Mouse (Mus musculus) embryonic facial prominence, embryonic 15.5 days (tissue): ENCODE data around the gene Idh2. TPM values are rescaled to one million over a fixed set of nuclear protein-coding genes. Genes with fewer than 3 reads are reported as not detected.

Experiments
- ATAC-seq: fragments of 200-750 bp; cut with Nextera tagmentation; 2 replicates; pipeline ENCODE4 v1.8.0; 2017; ENCODE audit warnings: low read depth, moderate TSS enrichment; ENCODE audit not compliant: insufficient number of reproducible peaks, low FRiP score, low TSS enrichment
- H3K27ac ChIP-seq: fragments of 300-500 bp; sonication (generic); replicated peaks from 2 replicates; pipeline ENCODE4 v1.5.1; 2015; ENCODE audit warnings: mild to moderate bottlenecking, inconsistent platforms
- H3K27me3 ChIP-seq: fragments of 300-500 bp; sonication (generic); 2 replicates; pipeline ENCODE4 v1.6.1; 2015; ENCODE audit warnings: inconsistent platforms
- H3K36me3 ChIP-seq: fragments of 300-500 bp; sonication (generic); 2 replicates; pipeline ENCODE4 v1.6.1; 2015; ENCODE audit warnings: mild to moderate bottlenecking, inconsistent platforms
- H3K4me1 ChIP-seq: fragments of 300-500 bp; sonication (generic); 2 replicates; pipeline ENCODE4 v1.6.1; 2015; ENCODE audit warnings: inconsistent platforms
- H3K4me2 ChIP-seq: fragments of 300-500 bp; sonication (generic); replicated peaks from 2 replicates; pipeline ENCODE4 v1.6.1; 2015; ENCODE audit warnings: mild to moderate bottlenecking, inconsistent platforms
- H3K4me3 ChIP-seq: fragments of 300-500 bp; sonication (generic); replicated peaks from 2 replicates; pipeline ENCODE4 v1.5.1; 2015; ENCODE audit warnings: mild to moderate bottlenecking, inconsistent platforms
- H3K9ac ChIP-seq: fragments of 300-500 bp; sonication (generic); 2 replicates; pipeline ENCODE4 v1.6.1; 2015; ENCODE audit warnings: inconsistent platforms
- H3K9me3 ChIP-seq: fragments of 300-500 bp; sonication (generic); replicated peaks from 2 replicates; pipeline ENCODE4 v1.6.1; 2016; ENCODE audit warnings: inconsistent platforms
- WGBS: fragments of 180-500 bp; shearing (Covaris S2); methylation state at CpG from one replicate; pipeline ENCODE4 v1.1.7; 2015; 5-methylcytosine and 5-hydroxymethylcytosine counted together
- polyA plus RNA-seq: library from polyadenylated mRNA; unstranded; fragments of >200 nt; fragmentation: Nextera tagmentation; extraction: Ambion mirVana; gene quantifications from 2 replicates; pipeline ENCODE4 v1.2.1, GENCODE M21; 2015

Gene Idh2
- polyA plus RNA-seq, 1 experiment from 2014 or later, result 546 TPM

DNA sequence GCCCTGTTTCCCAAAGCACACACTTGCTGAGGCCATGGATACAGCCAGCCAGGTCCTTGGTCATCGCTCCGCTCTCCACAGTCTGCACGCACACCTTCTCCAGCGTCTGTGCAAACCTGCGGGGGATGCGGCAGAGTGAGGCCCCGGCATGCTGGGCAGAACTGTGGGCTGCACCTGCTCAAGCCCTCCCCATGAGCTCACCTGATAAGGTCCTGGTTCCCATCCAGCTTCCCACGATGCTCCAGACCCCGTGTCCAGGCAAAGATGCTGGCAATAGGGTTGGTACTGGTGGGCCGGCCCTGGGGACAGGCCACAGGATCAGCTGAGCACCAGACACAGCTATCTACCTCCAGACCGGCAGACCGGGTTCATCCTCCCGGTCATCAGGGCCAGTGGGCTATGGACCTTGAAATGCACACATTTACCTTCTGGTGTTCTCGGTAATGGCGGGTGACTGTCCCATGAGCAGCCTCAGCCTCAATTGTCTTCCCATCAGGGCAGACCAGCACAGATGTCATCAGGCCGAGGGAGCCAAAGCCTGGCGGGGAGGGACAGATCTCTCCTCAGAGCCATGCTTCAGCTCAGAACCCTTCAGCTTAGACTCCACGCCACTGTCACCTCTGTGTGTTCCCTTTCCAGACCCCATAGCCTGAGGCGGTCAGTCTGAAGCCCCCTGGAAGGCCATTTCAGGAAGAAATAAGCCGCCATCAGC, 19.4 kb downstream of the Idh2 start:
- ATAC-seq, result no peak
- H3K4me2 ChIP-seq, result no peak overlapping the region
- no peaks in the 10 kb centered on the region for H3K27me3 ChIP-seq
- no peaks in the 10 kb centered on the region for H3K9me3 ChIP-seq
- peaks cover 88% of the 10 kb centered on the region for H3K36me3 ChIP-seq
- H3K4me1 ChIP-seq, result peaks cover 17% of the 10 kb centered on the region
- H3K4me3 ChIP-seq, result no peak overlapping the region
- H3K27ac ChIP-seq, result no peak overlapping the region
- WGBS, result 94% methylated on average over 20 of the region's 20 CpGs
- H3K9ac ChIP-seq, result no peak overlapping the region

DNA sequence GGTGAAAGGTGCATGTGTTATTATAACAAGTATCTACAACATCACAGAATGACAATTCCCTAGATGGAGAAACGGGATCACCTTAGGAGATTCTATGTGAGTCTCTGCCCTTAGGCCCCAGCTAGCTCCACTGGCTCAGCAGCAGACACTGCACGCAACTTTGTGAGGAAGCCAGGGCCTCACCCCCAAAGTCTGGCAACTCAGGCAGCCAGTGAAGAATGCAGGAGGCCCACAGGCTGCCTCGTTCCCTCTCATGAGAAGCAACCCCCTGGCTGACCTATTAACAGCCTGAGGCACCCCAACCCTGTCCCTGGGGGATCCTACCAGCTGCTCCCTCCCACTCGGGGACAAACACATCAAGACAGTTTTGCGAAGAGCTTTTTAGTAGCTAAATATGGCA, 20.7 kb downstream of the Idh2 start:
- 70% methylated on average over 5 of the region's 5 CpGs for whole genome bisulfite sequencing

DNA sequence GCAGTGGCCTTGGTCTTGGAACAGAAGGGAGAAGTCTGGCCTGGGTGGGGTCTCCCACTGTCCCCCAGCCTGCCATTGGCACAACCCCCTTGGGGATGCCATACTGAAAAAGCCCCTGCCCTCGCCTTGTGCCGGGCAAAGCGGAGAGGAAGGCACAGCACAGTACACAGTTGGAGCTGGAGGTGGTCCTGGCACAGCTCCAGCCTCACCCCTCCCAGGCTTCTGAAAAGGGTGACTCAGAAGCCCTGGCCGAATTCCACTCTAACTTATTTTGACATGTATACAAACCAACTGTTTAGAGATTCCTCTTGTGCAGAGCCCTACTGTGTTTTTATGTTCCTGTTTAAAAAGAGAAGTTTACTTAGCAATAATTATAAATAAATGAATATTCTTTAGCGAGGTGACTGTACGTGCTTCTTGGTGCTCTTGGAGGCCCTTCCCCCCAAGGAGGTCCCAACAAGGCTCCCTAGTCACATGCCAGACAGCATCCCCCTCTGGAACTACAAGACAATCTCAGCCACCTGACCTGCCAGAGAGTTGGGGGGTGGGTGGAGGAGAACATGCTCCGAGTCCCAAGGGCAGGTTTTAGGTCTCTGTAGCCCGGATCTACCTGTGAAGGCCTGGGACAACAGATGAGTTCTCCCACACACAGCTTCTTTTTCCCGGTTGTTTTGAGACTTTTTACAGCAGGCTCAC, 22.7 kb downstream of the Idh2 start:
- H3K27ac ChIP-seq, result peak overlapping the region; percentile 63; the same call in 1 of the 2 replicates
- H3K4me3 ChIP-seq, result no peak overlapping the region
- no peak overlapping the region for H3K9ac ChIP-seq
- no peaks in the 10 kb centered on the region for H3K27me3 ChIP-seq
- H3K36me3 ChIP-seq, result peaks cover 87% of the 10 kb centered on the region
- H3K9me3 ChIP-seq, result no peaks in the 10 kb centered on the region
- WGBS, result 51% methylated on average over 9 of the region's 9 CpGs
- no peak for ATAC-seq
- H3K4me2 ChIP-seq, result no peak overlapping the region
- peaks cover 17% of the 10 kb centered on the region for H3K4me1 ChIP-seq

More for the DNA sequence above, 20.7 kb downstream of the Idh2 start:
- H3K27ac ChIP-seq, result no peak overlapping the region
- no peak overlapping the region for H3K9ac ChIP-seq
- no peak for ATAC-seq
- no peak overlapping the region for H3K4me3 ChIP-seq
- no peaks in the 10 kb centered on the region for H3K27me3 ChIP-seq
- H3K4me1 ChIP-seq, result peaks cover 17% of the 10 kb centered on the region
- H3K36me3 ChIP-seq, result peaks cover 88% of the 10 kb centered on the region
- no peaks in the 10 kb centered on the region for H3K9me3 ChIP-seq
- H3K4me2 ChIP-seq, result no peak overlapping the region

DNA sequence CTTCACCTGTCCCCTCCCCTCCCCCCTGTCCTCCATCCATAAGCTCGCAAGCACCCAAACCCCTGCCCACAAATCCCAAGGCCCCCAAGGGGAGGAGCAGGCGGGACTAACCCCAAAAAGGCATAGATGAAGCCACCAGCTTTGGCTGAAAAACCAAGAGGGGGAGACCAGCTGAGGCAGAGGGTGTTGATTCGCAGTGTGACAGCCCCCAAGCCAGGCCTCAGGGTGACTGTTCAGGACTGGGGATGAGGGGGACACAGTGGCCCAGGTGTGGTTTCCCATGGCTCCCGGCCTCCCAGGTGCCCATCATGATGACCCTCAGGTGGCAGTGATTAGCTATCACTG, 23.4 kb downstream of the Idh2 start:
- no peaks in the 10 kb centered on the region for H3K27me3 ChIP-seq
- WGBS, result 71% methylated on average over 4 of the region's 4 CpGs
- no peak overlapping the region for H3K4me2 ChIP-seq
- ATAC-seq, result no peak
- H3K9ac ChIP-seq, result no peak overlapping the region
- H3K9me3 ChIP-seq, result no peaks in the 10 kb centered on the region
- peak overlapping the region; percentile 63 for H3K27ac ChIP-seq
- H3K4me3 ChIP-seq, result no peak overlapping the region
- H3K36me3 ChIP-seq, result peaks cover 87% of the 10 kb centered on the region
- peaks cover 17% of the 10 kb centered on the region for H3K4me1 ChIP-seq

DNA sequence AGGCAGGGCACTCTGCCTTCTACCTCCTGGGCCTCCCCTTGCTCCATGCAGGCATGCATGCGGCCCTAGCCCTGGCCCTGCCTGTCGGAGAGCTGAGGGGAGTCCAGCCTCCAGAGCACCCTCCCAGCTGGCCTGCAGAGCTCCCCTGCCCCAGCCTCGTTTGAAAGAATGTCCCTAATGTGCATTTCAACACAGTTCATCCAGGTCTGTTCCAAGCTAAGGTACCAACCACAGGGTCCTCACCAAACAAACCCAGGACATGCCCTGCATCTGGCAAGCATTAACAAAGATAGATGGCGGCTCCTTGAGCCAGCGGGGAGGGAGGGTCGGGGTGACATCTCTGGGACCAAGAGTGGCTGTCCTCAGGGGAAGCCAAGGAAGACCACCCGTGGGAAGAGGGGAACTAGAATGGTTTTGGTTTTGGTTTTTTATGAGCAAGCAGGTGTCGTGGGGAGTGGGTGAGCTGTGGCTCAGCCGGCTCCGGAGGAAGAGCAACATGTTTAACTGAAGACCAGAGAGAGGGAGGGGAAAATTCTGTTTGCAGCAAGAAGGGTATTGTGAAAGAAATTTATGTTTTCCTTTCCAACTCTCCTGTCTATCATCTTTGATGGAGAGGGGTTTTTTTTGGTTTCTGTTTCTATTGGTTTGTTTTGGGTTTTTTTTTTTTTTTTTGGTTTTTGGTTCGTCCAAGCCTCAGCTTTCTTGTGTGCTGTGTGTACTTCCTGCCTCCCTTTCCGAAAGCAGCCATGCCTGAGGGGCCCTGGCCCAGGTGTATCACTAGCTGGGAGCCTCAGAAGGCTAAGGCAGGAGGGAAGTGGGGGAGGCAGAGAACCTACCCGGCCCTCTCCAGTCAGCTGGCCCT, 24.0 kb downstream of the Idh2 start:
- ATAC-seq, result no peak
- H3K4me1 ChIP-seq, result peaks cover 17% of the 10 kb centered on the region
- H3K9ac ChIP-seq, result no peak overlapping the region
- no peaks in the 10 kb centered on the region for H3K27me3 ChIP-seq
- H3K4me2 ChIP-seq, result no peak overlapping the region
- H3K27ac ChIP-seq, result peak overlapping the region; percentile 63
- 54% methylated on average over 13 of the region's 13 CpGs for WGBS
- H3K36me3 ChIP-seq, result peaks cover 87% of the 10 kb centered on the region
- no peaks in the 10 kb centered on the region for H3K9me3 ChIP-seq
- no peak overlapping the region for H3K4me3 ChIP-seq

DNA sequence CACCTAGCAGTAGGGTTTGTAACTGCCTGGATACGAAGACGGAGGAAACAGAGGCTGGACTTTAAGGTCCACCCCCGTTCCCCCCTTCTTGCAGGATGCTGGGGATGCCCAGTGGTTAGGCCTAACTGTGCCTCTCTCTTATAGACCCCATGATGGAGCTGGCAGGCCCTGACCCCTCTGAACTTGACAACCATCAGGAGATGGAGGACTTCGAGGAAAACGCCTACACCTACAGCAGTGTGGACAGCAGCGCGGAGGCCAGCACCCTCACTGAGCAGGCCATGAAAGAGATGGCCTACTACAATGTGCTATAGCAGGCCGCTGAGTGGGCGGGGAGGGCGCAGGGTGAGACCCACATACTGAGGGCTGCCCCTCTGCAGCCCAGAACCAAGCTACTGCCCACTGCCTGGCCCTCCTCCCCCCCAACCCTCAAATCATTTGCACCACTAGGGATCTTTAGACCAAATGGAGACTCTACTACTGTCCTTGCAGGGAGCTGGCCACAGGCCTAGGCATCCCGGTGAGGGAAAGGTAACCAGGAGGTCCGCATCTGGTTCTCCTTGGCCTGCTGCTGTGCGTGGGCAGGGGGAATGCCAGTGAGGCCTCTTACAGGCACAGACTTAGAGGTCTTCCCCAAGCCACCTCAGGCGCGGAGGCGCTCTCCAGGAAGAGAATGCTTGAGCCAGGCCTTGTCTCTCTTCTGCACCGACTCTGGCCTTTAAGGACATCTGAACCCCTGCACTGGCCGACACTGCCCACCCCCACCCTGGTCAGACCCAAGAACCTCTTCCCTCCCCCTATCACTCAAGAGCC, 24.8 kb downstream of the Idh2 start:
- Histone ChIP-seq H3K36me3 (peaks cover 87% of the 10 kb centered on the region), H3K9ac (no peak overlapping the region), H3K4me1 (peaks cover 17% of the 10 kb centered on the region), H3K4me3 (no peak overlapping the region), H3K27me3 (no peaks in the 10 kb centered on the region), H3K9me3 (no peaks in the 10 kb centered on the region), H3K27ac (peak overlapping the region; percentile 34; the same call in 1 of the 2 replicates), H3K4me2 (no peak overlapping the region)
- ATAC-seq, result no peak
- 84% methylated on average over 18 of the region's 18 CpGs for WGBS

DNA sequence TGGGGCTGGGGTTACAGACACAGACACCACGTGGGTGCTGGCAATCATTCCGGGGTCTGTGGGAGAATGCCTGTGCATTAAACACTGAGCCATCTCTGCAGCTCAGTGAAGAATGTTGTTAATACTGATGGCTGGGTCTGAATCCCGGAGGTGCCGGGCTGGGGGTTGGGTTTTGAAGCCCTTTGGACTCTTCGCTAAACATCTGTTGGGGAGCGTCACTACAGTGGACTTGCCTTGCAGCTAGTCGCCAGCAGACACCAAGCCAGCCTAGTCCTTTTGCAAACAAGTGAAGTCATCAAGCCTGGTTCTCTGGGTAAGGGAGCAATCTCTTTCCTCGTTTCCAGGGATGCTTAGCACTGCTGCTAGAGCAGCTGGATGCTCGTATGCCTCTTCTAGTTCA, 27.0 kb downstream of the Idh2 start:
- peaks cover 69% of the 10 kb centered on the region for H3K36me3 ChIP-seq
- ATAC-seq, result no peak

DNA sequence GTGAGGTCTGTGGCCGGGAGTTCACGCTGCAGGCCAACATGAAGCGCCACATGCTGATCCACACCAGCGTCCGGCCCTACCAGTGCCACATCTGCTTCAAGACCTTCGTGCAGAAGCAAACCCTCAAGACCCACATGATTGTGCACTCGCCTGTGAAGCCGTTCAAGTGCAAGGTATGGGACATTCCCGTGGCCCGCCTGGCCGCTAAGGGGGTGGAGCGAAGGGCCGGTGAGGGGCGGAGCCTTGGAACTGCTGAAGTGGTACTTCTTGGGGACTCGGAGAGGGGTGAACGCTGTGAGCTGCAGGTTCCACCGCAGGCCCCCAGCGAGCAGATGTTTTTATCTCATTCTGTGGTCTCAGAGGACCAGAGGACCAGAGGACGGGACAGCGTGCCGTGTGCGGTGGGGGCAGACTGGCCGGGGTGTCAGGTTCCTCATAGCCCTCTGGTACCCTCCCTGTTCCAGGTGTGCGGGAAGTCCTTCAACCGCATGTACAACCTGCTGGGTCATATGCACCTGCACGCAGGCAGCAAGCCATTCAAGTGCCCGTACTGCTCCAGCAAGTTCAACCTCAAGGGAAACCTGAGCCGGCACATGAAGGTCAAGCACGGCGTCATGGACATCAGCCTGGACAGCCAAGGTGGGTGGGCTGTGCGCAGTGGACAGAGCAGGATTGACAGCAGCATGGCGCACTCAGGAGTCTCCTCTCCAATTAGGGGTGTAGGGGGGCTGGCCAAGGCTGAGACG, 29.0 kb downstream of the Idh2 start:
- H3K9ac ChIP-seq, result no peak overlapping the region
- H3K27me3 ChIP-seq, result no peaks in the 10 kb centered on the region
- no peak overlapping the region for H3K27ac ChIP-seq
- no peak overlapping the region for H3K4me2 ChIP-seq
- H3K4me1 ChIP-seq, result no peaks in the 10 kb centered on the region
- WGBS, result 78% methylated on average over 33 of the region's 33 CpGs
- ATAC-seq, result peak; percentile 26; the same call in 1 of the 2 replicates
- no peak overlapping the region for H3K4me3 ChIP-seq
- H3K36me3 ChIP-seq, result peaks cover 78% of the 10 kb centered on the region
- no peaks in the 10 kb centered on the region for H3K9me3 ChIP-seq

More for the DNA sequence above, 27.0 kb downstream of the Idh2 start:
- Histone ChIP-seq H3K27me3 (no peaks in the 10 kb centered on the region), H3K4me3 (no peak overlapping the region), H3K4me1 (peaks cover 17% of the 10 kb centered on the region), H3K4me2 (no peak overlapping the region), H3K9me3 (no peaks in the 10 kb centered on the region), H3K27ac (no peak overlapping the region), H3K9ac (no peak overlapping the region)
- 70% methylated on average over 9 of the region's 9 CpGs for WGBS

DNA sequence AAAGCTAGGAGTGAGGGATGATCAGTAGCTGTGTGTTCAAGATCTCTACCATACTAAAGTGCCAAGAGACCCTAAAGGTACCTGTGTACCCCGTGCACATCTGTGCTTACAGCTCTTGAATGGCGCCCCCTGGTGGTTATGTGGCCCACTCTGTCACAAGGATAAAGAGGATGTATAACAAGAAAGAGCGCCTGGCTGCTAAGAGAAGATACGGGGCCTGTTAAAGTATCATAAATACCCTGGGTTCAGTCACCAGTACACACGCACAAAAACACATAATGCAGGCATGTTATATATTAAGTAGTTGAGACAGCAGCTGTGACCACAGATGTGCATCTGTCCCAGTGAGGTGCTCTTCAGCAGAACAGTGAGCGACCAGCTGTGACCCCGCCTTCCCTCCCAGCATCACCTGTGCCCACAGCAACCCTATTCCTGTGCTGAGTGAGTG, 30.7 kb downstream of the Idh2 start:
- H3K9me3 ChIP-seq, result no peaks in the 10 kb centered on the region
- H3K36me3 ChIP-seq, result peaks cover 63% of the 10 kb centered on the region
- ATAC-seq, result no peak
- H3K4me2 ChIP-seq, result no peak overlapping the region
- no peak overlapping the region for H3K4me3 ChIP-seq
- H3K4me1 ChIP-seq, result no peaks in the 10 kb centered on the region
- WGBS, result 52% methylated on average over 7 of the region's 7 CpGs
- no peak overlapping the region for H3K27ac ChIP-seq
- no peak overlapping the region for H3K9ac ChIP-seq
- H3K27me3 ChIP-seq, result no peaks in the 10 kb centered on the region
